Mouse (Mus musculus) CD4-positive, CD25-positive, alpha-beta regulatory T cell, adult 4 months (primary cell): Measurements from ENCODE around the gene Col18a1. TPM values are rescaled to one million over a fixed set of nuclear protein-coding genes. Genes with fewer than 3 reads are reported as not detected.

ENCODE experiments used
- ATAC-seq: one replicate; pipeline ENCODE4 v1.8.0; 2017
- polyA plus RNA-seq, 2 experiments: library from polyadenylated mRNA; unstranded; fragments of 100-300 nt; shearing (Covaris generic); gene quantifications; one replicate each; pipeline ENCODE4 v1.2.1; 2017

Gene Col18a1
- under 1 TPM in 1 of 2 experiments, not detected in 1; 0.16 TPM for polyA plus RNA-seq

- ATAC-seq, result no peak
Measured at GRCm38 (mm10) chr10:77165963-77166717, at the start of gene Col18a1. Gene Col18a1 (minus strand): TSS chr10:77166548.

- ATAC-seq, result no peak
Measured at GRCm38 (mm10) chr10:77215641-77216040, 49.3 kb upstream of the Col18a1 start.

- no peak for ATAC-seq
Measured at GRCm38 (mm10) chr10:77214586-77214985, 48.2 kb upstream of the Col18a1 start.

GRCm38 (mm10) chr10:77213483-77213882 is 47.1 kb upstream of the Col18a1 start:
- no peak for ATAC-seq

GRCm38 (mm10) chr10:77212354-77213120 is 46.2 kb upstream of the Col18a1 start:
- no peak for ATAC-seq

GRCm38 (mm10) chr10:77211116-77211570 is 44.8 kb upstream of the Col18a1 start:
- no peak for ATAC-seq

- ATAC-seq, result no peak
Measured at GRCm38 (mm10) chr10:77210666-77211065, 44.3 kb upstream of the Col18a1 start.

- ATAC-seq, result no peak
Measured at GRCm38 (mm10) chr10:77209261-77209660, 42.9 kb upstream of the Col18a1 start.

GRCm38 (mm10) chr10:77206565-77207079 is 40.3 kb upstream of the Col18a1 start:
- ATAC-seq, result no peak

- no peak for ATAC-seq
Measured at GRCm38 (mm10) chr10:77206134-77206533, 39.8 kb upstream of the Col18a1 start.

GRCm38 (mm10) chr10:77203960-77204359 is 37.6 kb upstream of the Col18a1 start:
- ATAC-seq, result no peak

GRCm38 (mm10) chr10:77201919-77202318 is 35.6 kb upstream of the Col18a1 start:
- no peak for ATAC-seq

- no peak for ATAC-seq
Measured at GRCm38 (mm10) chr10:77200295-77200694, 33.9 kb upstream of the Col18a1 start.

GRCm38 (mm10) chr10:77199229-77199628 is 32.9 kb upstream of the Col18a1 start:
- ATAC-seq, result no peak

- ATAC-seq, result no peak
Measured at GRCm38 (mm10) chr10:77197469-77198209, 31.3 kb upstream of the Col18a1 start.

- ATAC-seq, result no peak
Measured at GRCm38 (mm10) chr10:77196676-77197075, 30.3 kb upstream of the Col18a1 start.

GRCm38 (mm10) chr10:77196115-77196514 is 29.8 kb upstream of the Col18a1 start:
- no peak for ATAC-seq

- ATAC-seq, result no peak
Measured at GRCm38 (mm10) chr10:77193495-77193894, 27.1 kb upstream of the Col18a1 start.

- ATAC-seq, result no peak
Measured at GRCm38 (mm10) chr10:77192745-77193144, 26.4 kb upstream of the Col18a1 start.

- ATAC-seq, result no peak
Measured at GRCm38 (mm10) chr10:77190967-77191915, 24.9 kb upstream of the Col18a1 start.

- ATAC-seq, result no peak
Measured at GRCm38 (mm10) chr10:77187427-77187826, 21.1 kb upstream of the Col18a1 start.
